Mouse (Mus musculus) fat pad, adult 2 months (tissue): ENCODE results near the gene Jmy.

Experiments
- DNase-seq: peaks from one replicate; pipeline ENCODE4 v3.0.0-alpha.2; 2011; ENCODE audit warnings: low read depth, low spot score; ENCODE audit errors: extremely low read depth

Gene Jmy

GRCm38 (mm10) chr13:93459566-93459965, 40.0 kb downstream of the Jmy start:
- no peak for DNase-seq

GRCm38 (mm10) chr13:93458616-93459015, 41.0 kb downstream of the Jmy start:
- no peak for DNase-seq

- no peak for DNase-seq
Measured at GRCm38 (mm10) chr13:93453275-93453674, 46.3 kb downstream of the Jmy start.

GRCm38 (mm10) chr13:93440167-93440566, 59.4 kb downstream of the Jmy start:
- no peak for DNase-seq

GRCm38 (mm10) chr13:93429205-93429604, 70.4 kb downstream of the Jmy start:
- peak; percentile 65 for DNase-seq

GRCm38 (mm10) chr13:93427920-93428876, 71.4 kb downstream of the Jmy start:
- no peak for DNase-seq

- DNase-seq = no peak
Measured at GRCm38 (mm10) chr13:93423224-93423623, 76.4 kb downstream of the Jmy start.

- DNase-seq = no peak
Measured at GRCm38 (mm10) chr13:93419779-93420178, 79.8 kb downstream of the Jmy start.

- no peak for DNase-seq
Measured at GRCm38 (mm10) chr13:93418292-93418691, 81.3 kb downstream of the Jmy start.

- no peak for DNase-seq
Measured at GRCm38 (mm10) chr13:93415055-93415454, 84.6 kb downstream of the Jmy start.

- DNase-seq = no peak
Measured at GRCm38 (mm10) chr13:93410343-93410742, 89.3 kb downstream of the Jmy start.

- no peak for DNase-seq
Measured at GRCm38 (mm10) chr13:93406855-93407254, 92.8 kb downstream of the Jmy start.

GRCm38 (mm10) chr13:93401947-93402346, 97.7 kb downstream of the Jmy start:
- no peak for DNase-seq

GRCm38 (mm10) chr13:93399710-93400216, 99.8 kb downstream of the Jmy start:
- DNase-seq = no peak

GRCm38 (mm10) chr13:93389242-93389625, 110.4 kb downstream of the Jmy start:
- no peak for DNase-seq

- DNase-seq = no peak
Measured at GRCm38 (mm10) chr13:93388594-93389241, 110.9 kb downstream of the Jmy start.

GRCm38 (mm10) chr13:93387440-93387839, 112.2 kb downstream of the Jmy start:
- no peak for DNase-seq

- DNase-seq = no peak
Measured at GRCm38 (mm10) chr13:93385147-93385546, 114.5 kb downstream of the Jmy start.

GRCm38 (mm10) chr13:93384481-93384880, 115.1 kb downstream of the Jmy start:
- no peak for DNase-seq

- DNase-seq = no peak
Measured at GRCm38 (mm10) chr13:93383620-93384019, 116.0 kb downstream of the Jmy start.

- DNase-seq = no peak
Measured at GRCm38 (mm10) chr13:93383092-93383491, 116.5 kb downstream of the Jmy start.

- no peak for DNase-seq
Measured at GRCm38 (mm10) chr13:93381301-93381700, 118.3 kb downstream of the Jmy start.
